Mouse (Mus musculus) left cerebral cortex, adult 18-20 months (tissue): ENCODE data around the gene Ptgir. TPM values are rescaled to one million over a fixed set of nuclear protein-coding genes. Genes with fewer than 3 reads are reported as not detected.
A peak's percentile ranks its signal among the peaks of the same experiment; 100 is the strongest.
"Not testable (repeated sequence)": the region's sequence is repeated elsewhere in the genome, so short reads cannot be mapped to it uniquely, and the experiment has no call there.

Source experiments
- DNase-seq, 2 experiments: peaks; one replicate each; pipeline ENCODE4 v3.0.0; 2021 to 2022; ENCODE audit warnings: low spot score in 2 of 2, mixed read lengths in 1 of 2
- total RNA-seq, 2 experiments: library from RNA; stranded (reverse); gene quantifications; 2 replicates each; pipeline ENCODE4 v1.2.3; 2021

Gene Ptgir
- total RNA-seq, 2 experiments from 2014 or later: 0.12 TPM; not detected in 1

GRCm38 (mm10) chr7:16937312-16937711, 31.0 kb downstream of the Ptgir start:
- DNase-seq: no peak

GRCm38 (mm10) chr7:16938117-16938791, 32.0 kb downstream of the Ptgir start:
- DNase-seq: peak in 1 of 2 experiments; percentile 74

- peak; percentile 71 to 79 for DNase-seq
These were observed 34.0 kb downstream of the Ptgir start for GRCm38 (mm10) chr7:16940292-16940691.

GRCm38 (mm10) chr7:16942861-16943260, 36.6 kb downstream of the Ptgir start:
- DNase-seq: no peak

GRCm38 (mm10) chr7:16944061-16944807, 37.9 kb downstream of the Ptgir start, which contains the start of gene Pnmal2:
Pnmal2 (plus strand) TSS chr7:16944682.
- DNase-seq: peak; percentile 87 to 90

- peak in 1 of 2 experiments; percentile 35 for DNase-seq
These were observed 38.6 kb downstream of the Ptgir start for GRCm38 (mm10) chr7:16944808-16945315.

GRCm38 (mm10) chr7:16945419-16945818, 39.1 kb downstream of the Ptgir start:
- DNase-seq: peak in 1 of 2 experiments; percentile 28

- peak in 1 of 2 experiments; percentile 48 for DNase-seq
These were observed 40.4 kb downstream of the Ptgir start for GRCm38 (mm10) chr7:16946441-16947348.

GRCm38 (mm10) chr7:16947349-16947895, 41.1 kb downstream of the Ptgir start:
- peak; percentile 51 to 66 for DNase-seq

GRCm38 (mm10) chr7:16947959-16948361, 41.7 kb downstream of the Ptgir start:
- DNase-seq: no peak

GRCm38 (mm10) chr7:16948923-16949458, 42.7 kb downstream of the Ptgir start:
- DNase-seq: no peak

GRCm38 (mm10) chr7:16949908-16950841, 43.9 kb downstream of the Ptgir start:
- peak; percentile 86 to 89 for DNase-seq

GRCm38 (mm10) chr7:16950861-16951635, 44.8 kb downstream of the Ptgir start:
- peak; percentile 80 to 86 for DNase-seq

- DNase-seq: not testable (repeated sequence)
These were observed 47.5 kb downstream of the Ptgir start for GRCm38 (mm10) chr7:16953776-16954175.

GRCm38 (mm10) chr7:16955712-16956111, 49.4 kb downstream of the Ptgir start:
- no peak for DNase-seq

GRCm38 (mm10) chr7:16956410-16957265, 50.3 kb downstream of the Ptgir start:
- DNase-seq: peak in 1 of 2 experiments; percentile 69

- DNase-seq: peak; percentile 95 to 96
These were observed 53.4 kb downstream of the Ptgir start, which contains the start of gene Pnmal1 for GRCm38 (mm10) chr7:16959539-16960187. Pnmal1 (plus strand) TSS chr7:16959679.
